Mouse (Mus musculus): ENCODE results near the gene Gm11084. TPM values are rescaled to one million over a fixed set of nuclear protein-coding genes. Genes with fewer than 3 reads are reported as not detected.

The Gm11084 gene
- polyA plus RNA-seq, 1 experiment from 2014 or later = not detected

GRCm38 (mm10) chr2:73003751-73004717 lies 17.5 kb upstream of the Gm11084 start:
- no peak for TF ChIP-seq CTCF (IDR thresholded peaks at IDR 0.05; ENCODE audit: low read depth)
- no peak for TF ChIP-seq EP300 (IDR thresholded peaks at IDR 0.05; ENCODE audit: low read depth)
- Histone ChIP-seq H3K4me1 (ENCODE audit: insufficient read depth) (peaks cover 37% of the 10 kb centered on the region), H3K4me2 (ENCODE audit: low read depth, low read length) (peak overlapping the region; percentile 54), H3K27ac (ENCODE audit: low read depth) (peak overlapping the region; percentile 76), H3K36me3 (replicated peaks; ENCODE audit: insufficient read depth, low read length) (no peaks in the 10 kb centered on the region), H3K27me3 (ENCODE audit: insufficient read depth, low read length) (no peaks in the 10 kb centered on the region), H3K9ac (replicated peaks) (peak overlapping the region; percentile 44), H3K4me3 (ENCODE audit: low read depth, low read length) (no peak overlapping the region), H3K9me3 (ENCODE audit: low read length) (no peaks in the 10 kb centered on the region)
- 16% methylated on average over 24 of the region's 24 CpGs for WGBS (ENCODE audit: insufficient replicate concordance)
- ATAC-seq (peak; percentile 51), DNase-seq (peak; percentile 54)

- Histone ChIP-seq H3K4me3 (ENCODE audit: low read depth, low read length) (0 out of 2 replicates have a peak overlapping the region, but pooled peaks have one; percentile 13), H3K36me3 (replicated peaks; ENCODE audit: insufficient read depth, low read length) (no peaks in the 10 kb centered on the region), H3K27ac (ENCODE audit: low read depth) (peak overlapping the region; percentile 76), H3K4me2 (ENCODE audit: low read depth, low read length) (peak overlapping the region; percentile 54), H3K27me3 (ENCODE audit: insufficient read depth, low read length) (no peaks in the 10 kb centered on the region), H3K9ac (replicated peaks) (peak overlapping the region; percentile 22), H3K4me1 (ENCODE audit: insufficient read depth) (peaks cover 37% of the 10 kb centered on the region), H3K9me3 (ENCODE audit: low read length) (no peaks in the 10 kb centered on the region)
- DNase-seq (peak; percentile 71), ATAC-seq (peak; percentile 32; the same call in 1 of the 2 replicates)
- TF ChIP-seq EP300 (IDR thresholded peaks at IDR 0.05; ENCODE audit: low read depth) (no peak), CTCF (IDR thresholded peaks at IDR 0.05; ENCODE audit: low read depth) (peak; percentile 28; the same call in 1 of the 2 replicates)
- WGBS (ENCODE audit: insufficient replicate concordance) = 11% methylated on average over 12 of the region's 12 CpGs
Measured at GRCm38 (mm10) chr2:73003049-73003448, 16.5 kb upstream of the Gm11084 start.

- TF ChIP-seq CTCF (IDR thresholded peaks at IDR 0.05; ENCODE audit: low read depth) (no peak), EP300 (IDR thresholded peaks at IDR 0.05; ENCODE audit: low read depth) (no peak)
- Histone ChIP-seq H3K27me3 (ENCODE audit: insufficient read depth, low read length) (no peaks in the 10 kb centered on the region), H3K36me3 (replicated peaks; ENCODE audit: insufficient read depth, low read length) (no peaks in the 10 kb centered on the region), H3K27ac (ENCODE audit: low read depth) (peak overlapping the region; percentile 76), H3K4me2 (ENCODE audit: low read depth, low read length) (peak overlapping the region; percentile 54), H3K4me1 (ENCODE audit: insufficient read depth) (peaks cover 43% of the 10 kb centered on the region), H3K4me3 (ENCODE audit: low read depth, low read length) (no peak overlapping the region), H3K9ac (replicated peaks) (no peak overlapping the region), H3K9me3 (ENCODE audit: low read length) (no peaks in the 10 kb centered on the region)
- ATAC-seq (peak; percentile 32; the same call in 1 of the 2 replicates), DNase-seq (no peak)
- WGBS (ENCODE audit: insufficient replicate concordance) = 56% methylated on average over 6 of the region's 6 CpGs
Measured at GRCm38 (mm10) chr2:73002451-73002850, 15.9 kb upstream of the Gm11084 start.

- ATAC-seq (peak; percentile 81), DNase-seq (peak; percentile 29)
- peak overlapping the region; percentile 76 for H3K27ac ChIP-seq (ENCODE audit: low read depth)
- H3K9ac ChIP-seq (replicated peaks) = peak overlapping the region; percentile 47; the same call in 1 of the 2 replicates
- 65% methylated on average over 5 of the region's 5 CpGs for WGBS (ENCODE audit: insufficient replicate concordance)
- H3K4me1 ChIP-seq (ENCODE audit: insufficient read depth) = peaks cover 45% of the 10 kb centered on the region
- no peaks in the 10 kb centered on the region for H3K9me3 ChIP-seq (ENCODE audit: low read length)
- H3K27me3 ChIP-seq (ENCODE audit: insufficient read depth, low read length) = no peaks in the 10 kb centered on the region
- H3K4me2 ChIP-seq (ENCODE audit: low read depth, low read length) = peak overlapping the region; percentile 54
- no peak overlapping the region for H3K4me3 ChIP-seq (ENCODE audit: low read depth, low read length)
- no peaks in the 10 kb centered on the region for H3K36me3 ChIP-seq (replicated peaks; ENCODE audit: insufficient read depth, low read length)
- TF ChIP-seq EP300 (IDR thresholded peaks at IDR 0.05; ENCODE audit: low read depth) = peak; percentile 72; the same call in 1 of the 2 replicates
- TF ChIP-seq CTCF (IDR thresholded peaks at IDR 0.05; ENCODE audit: low read depth) = no peak
Measured at GRCm38 (mm10) chr2:73001994-73002393, 15.5 kb upstream of the Gm11084 start.

GRCm38 (mm10) chr2:73000194-73000593 lies 13.7 kb upstream of the Gm11084 start:
- ATAC-seq (no peak), DNase-seq (no peak)
- TF ChIP-seq EP300 (IDR thresholded peaks at IDR 0.05; ENCODE audit: low read depth) (no peak), CTCF (IDR thresholded peaks at IDR 0.05; ENCODE audit: low read depth) (no peak)
- WGBS (ENCODE audit: insufficient replicate concordance) = 51% methylated on average over 8 of the region's 8 CpGs
- no peaks in the 10 kb centered on the region for H3K9me3 ChIP-seq (ENCODE audit: low read length)
- peaks cover 40% of the 10 kb centered on the region for H3K4me1 ChIP-seq (ENCODE audit: insufficient read depth)
- 0 out of 2 replicates have a peak overlapping the region, but pooled peaks have one; percentile 8 for H3K27ac ChIP-seq (ENCODE audit: low read depth)
- H3K4me3 ChIP-seq (ENCODE audit: low read depth, low read length) = no peak overlapping the region
- 0 out of 2 replicates have a peak overlapping the region, but pooled peaks have one; percentile 7 for H3K4me2 ChIP-seq (ENCODE audit: low read depth, low read length)
- H3K27me3 ChIP-seq (ENCODE audit: insufficient read depth, low read length) = no peaks in the 10 kb centered on the region
- H3K36me3 ChIP-seq (replicated peaks; ENCODE audit: insufficient read depth, low read length) = no peaks in the 10 kb centered on the region
- H3K9ac ChIP-seq (replicated peaks) = no peak overlapping the region

GRCm38 (mm10) chr2:72997586-72997985 lies 11.1 kb upstream of the Gm11084 start:
- TF ChIP-seq EP300 (IDR thresholded peaks at IDR 0.05; ENCODE audit: low read depth) = no peak
- no peak for TF ChIP-seq CTCF (IDR thresholded peaks at IDR 0.05; ENCODE audit: low read depth)
- Histone ChIP-seq H3K27ac (ENCODE audit: low read depth) (no peak overlapping the region), H3K9ac (replicated peaks) (no peak overlapping the region), H3K4me1 (ENCODE audit: insufficient read depth) (peaks cover 20% of the 10 kb centered on the region), H3K27me3 (ENCODE audit: insufficient read depth, low read length) (no peaks in the 10 kb centered on the region), H3K9me3 (ENCODE audit: low read length) (no peaks in the 10 kb centered on the region), H3K4me3 (ENCODE audit: low read depth, low read length) (no peak overlapping the region), H3K4me2 (ENCODE audit: low read depth, low read length) (no peak overlapping the region), H3K36me3 (replicated peaks; ENCODE audit: insufficient read depth, low read length) (no peaks in the 10 kb centered on the region)
- DNase-seq (no peak), ATAC-seq (no peak)
- WGBS (ENCODE audit: insufficient replicate concordance) = 83% methylated on average over 4 of the region's 4 CpGs
